9 mouse cellular contexts compared by ENCODE assay signal in genomic region chr9:124456572-124456971, GRCm38 (mm10). TPM values are rescaled to one million over a fixed set of nuclear protein-coding genes. Genes with fewer than 3 reads are reported as not detected.
DNase-seq lines count a peak whose midpoint lies in the region; ATAC-seq lines count a peak whose summit lies in the region.
"Had no signal": no experiment of that assay in that cellular context is flagged by ENCODE, and none has a peak within 500 bp of the region (broad histone marks: within the 10 kb centered on the region; RNA-seq: fewer than 3 reads in every experiment).

No protein-coding gene starts in this region.

- no peak overlapping the region for H3K27ac ChIP-seq in kidney, embryonic 16.5 days (ENCODE audit: low read length)
- no peak overlapping the region for H3K27ac ChIP-seq in embryonic facial prominence, embryonic 11.5 days (replicated peaks; ENCODE audit: low read depth, low read length)
- H3K27ac ChIP-seq: macrophage had no signal

- 2% methylated on average over 1 of the region's 1 CpGs for WGBS in kidney, embryonic 16.5 days
- WGBS in embryonic facial prominence, embryonic 11.5 days = 3% methylated on average over 1 of the region's 1 CpGs

- H3K9me3 ChIP-seq in kidney, embryonic 16.5 days (ENCODE audit: low read length) = no peaks in the 10 kb centered on the region
- no peaks in the 10 kb centered on the region for H3K9me3 ChIP-seq in embryonic facial prominence, embryonic 11.5 days (replicated peaks; ENCODE audit: control insufficient read depth, low read length)

- no peak overlapping the region for H3K4me2 ChIP-seq in kidney, embryonic 16.5 days (replicated peaks; ENCODE audit: low read depth, low read length)
- H3K4me2 ChIP-seq in embryonic facial prominence, embryonic 11.5 days (ENCODE audit: low read depth, low read length) = no peak overlapping the region

- no peak overlapping the region for H3K9ac ChIP-seq in kidney, embryonic 16.5 days (replicated peaks; ENCODE audit: low read length)
- no peak overlapping the region for H3K9ac ChIP-seq in embryonic facial prominence, embryonic 11.5 days (replicated peaks; ENCODE audit: low read length)

- no peak; the same call in 1 of the 2 replicates for ATAC-seq in kidney, embryonic 16.5 days (ENCODE audit: low FRiP score, low TSS enrichment)
- no peak for ATAC-seq in embryonic facial prominence, embryonic 11.5 days (replicated peaks; ENCODE audit: insufficient number of reproducible peaks, low FRiP score, low TSS enrichment, low read depth)
- peak; percentile 94 for ATAC-seq in megakaryocyte progenitor cell, adult 5-6 weeks (replicated peaks; ENCODE audit: poor library complexity)

- H3K36me3 ChIP-seq in kidney, embryonic 16.5 days (ENCODE audit: insufficient read depth, low read length) = no peaks in the 10 kb centered on the region
- no peaks in the 10 kb centered on the region for H3K36me3 ChIP-seq in embryonic facial prominence, embryonic 11.5 days (replicated peaks; ENCODE audit: control insufficient read depth, insufficient read depth, low read depth, low read length)

- DNase-seq in kidney, adult 11 months = peak; percentile 16
- DNase-seq in MEL-GATA-1-ER (ENCODE audit: extremely low read depth, low read depth) = peak; percentile 19
- peak; percentile 53 for DNase-seq in embryonic facial prominence, embryonic 11.5 days (ENCODE audit: low spot score)
- peak; percentile 72 for DNase-seq in kidney, postnatal 10 days
- no peak for DNase-seq in frontal cortex, postnatal 36 days (ENCODE audit: low spot score in 2 of 2)
- no peak for DNase-seq in left cerebral cortex, postnatal 36 days (ENCODE audit: low spot score in 2 of 2)

- H3K27me3 ChIP-seq in kidney, embryonic 16.5 days (ENCODE audit: insufficient read depth, low read length) = no peaks in the 10 kb centered on the region
- no peaks in the 10 kb centered on the region for H3K27me3 ChIP-seq in embryonic facial prominence, embryonic 11.5 days (ENCODE audit: control insufficient read depth, insufficient read depth, low read length)

- no peaks in the 10 kb centered on the region for H3K4me1 ChIP-seq in kidney, embryonic 16.5 days (ENCODE audit: insufficient read depth, low read length)
- H3K4me1 ChIP-seq in embryonic facial prominence, embryonic 11.5 days (ENCODE audit: control insufficient read depth, insufficient read depth, low read length) = no peaks in the 10 kb centered on the region

- no peak overlapping the region for H3K4me3 ChIP-seq in kidney, embryonic 16.5 days (ENCODE audit: low read length)
- no peak overlapping the region for H3K4me3 ChIP-seq in embryonic facial prominence, embryonic 11.5 days (ENCODE audit: low read depth, low read length)

- intact Hi-C loops in left cerebral cortex, postnatal 36 days (cut with DNase I) = no loop called here

RNA-seq across cellular contexts. Expression of gene Ppp2r3d, which starts 20.1 kb away (rescaled TPM):
- 137 and 142 TPM in 2 replicates for polyA plus RNA-seq in kidney, embryonic 16.5 days (2015; fragmentation: Nextera tagmentation; extraction: Ambion mirVana)
- polyA plus RNA-seq in embryonic facial prominence, embryonic 11.5 days (2014; fragmentation: Nextera tagmentation; extraction: Ambion mirVana) = 60.1 and 81.1 TPM in 2 replicates
- total RNA-seq in megakaryocyte progenitor cell, adult 5-6 weeks (2015) = 21.9 and 26.2 TPM in 2 replicates
- 11.1 and 18.2 TPM in 2 replicates for total RNA-seq in megakaryocyte progenitor cell, adult 5-6 weeks (2017)
- total RNA-seq in left cerebral cortex, postnatal 36 days (2021) = 100 to 1,000 TPM in 1 of 2 experiments, 10 to 100 TPM in 1; 96.5 to 106 TPM

RNA-seq across cellular contexts. Expression of gene Gm21836, which starts 37.0 kb away (rescaled TPM):
- polyA plus RNA-seq in kidney, embryonic 16.5 days (2015; fragmentation: Nextera tagmentation; extraction: Ambion mirVana) = not detected in 2 replicates
- polyA plus RNA-seq in embryonic facial prominence, embryonic 11.5 days (2014; fragmentation: Nextera tagmentation; extraction: Ambion mirVana) = not detected in 2 replicates
- not detected in 2 replicates for total RNA-seq in megakaryocyte progenitor cell, adult 5-6 weeks (2015)
- total RNA-seq in megakaryocyte progenitor cell, adult 5-6 weeks (2017) = not detected in 2 replicates
- not detected for total RNA-seq in left cerebral cortex, postnatal 36 days (2021)
- polyA plus RNA-seq: macrophage had no signal

Comparison
In these comparisons a context has a peak if more than half of its experiments do, and no peak if none do; other contexts are left out.
1. DNase-seq: peak in kidney, adult 11 months (single experiment), MEL-GATA-1-ER (single experiment), embryonic facial prominence, embryonic 11.5 days (single experiment) and kidney, postnatal 10 days (single experiment); none in frontal cortex, postnatal 36 days (0 of 2) and left cerebral cortex, postnatal 36 days (0 of 2).